Mouse (Mus musculus) left cerebral cortex, adult 8-10 months (tissue): ENCODE data around the gene Lyrm1. TPM values are rescaled to one million over a fixed set of nuclear protein-coding genes. Genes with fewer than 3 reads are reported as not detected.

ENCODE experiments used
- DNase-seq, 2 experiments: peaks; one replicate each; pipeline ENCODE4 v3.0.0; 2022; ENCODE audit warnings: low spot score in 2 of 2
- total RNA-seq, 4 experiments: library from RNA; stranded (reverse); gene quantifications; 2 replicates each; pipeline ENCODE4 v1.2.4; 2022

The Lyrm1 gene
- total RNA-seq = 10 to 100 TPM; 10.2 to 16.2 (median 15.1) TPM

GRCm38 (mm10) chr7:119895639-119896512 lies at the start of gene Lyrm1, which contains the start of gene Dcun1d3:
Lyrm1 (plus strand) TSS chr7:119895861.
Dcun1d3 (minus strand) TSS chr7:119896298.
- DNase-seq = peak; percentile 89 to 97

GRCm38 (mm10) chr7:119847396-119847795 lies 48.3 kb upstream of the Lyrm1 start:
- DNase-seq = no peak

- peak; percentile 28 to 75 for DNase-seq
Observed at GRCm38 (mm10) chr7:119849096-119849495, 46.6 kb upstream of the Lyrm1 start.

- DNase-seq = no peak
Observed at GRCm38 (mm10) chr7:119850737-119851136, 44.9 kb upstream of the Lyrm1 start.

GRCm38 (mm10) chr7:119852494-119852893 lies 43.2 kb upstream of the Lyrm1 start:
- DNase-seq = no peak

GRCm38 (mm10) chr7:119853186-119853585 lies 42.5 kb upstream of the Lyrm1 start:
- no peak for DNase-seq

GRCm38 (mm10) chr7:119854362-119854761 lies 41.3 kb upstream of the Lyrm1 start:
- DNase-seq = no peak

- no peak for DNase-seq
Observed at GRCm38 (mm10) chr7:119855031-119855430, 40.6 kb upstream of the Lyrm1 start.

GRCm38 (mm10) chr7:119859476-119859875 lies 36.2 kb upstream of the Lyrm1 start:
- DNase-seq = no peak

- no peak for DNase-seq
Observed at GRCm38 (mm10) chr7:119860116-119860515, 35.5 kb upstream of the Lyrm1 start.

GRCm38 (mm10) chr7:119860554-119860953 lies 35.1 kb upstream of the Lyrm1 start:
- DNase-seq = no peak

GRCm38 (mm10) chr7:119860971-119861334 lies 34.7 kb upstream of the Lyrm1 start:
- DNase-seq = no peak

- peak in 1 of 2 experiments; percentile 43 for DNase-seq
Observed at GRCm38 (mm10) chr7:119861335-119862091, 34.1 kb upstream of the Lyrm1 start.

GRCm38 (mm10) chr7:119862167-119862566 lies 33.5 kb upstream of the Lyrm1 start:
- no peak for DNase-seq

GRCm38 (mm10) chr7:119864500-119864899 lies 31.2 kb upstream of the Lyrm1 start:
- DNase-seq = no peak

GRCm38 (mm10) chr7:119866136-119866535 lies 29.5 kb upstream of the Lyrm1 start:
- DNase-seq = no peak

GRCm38 (mm10) chr7:119872204-119872603 lies 23.5 kb upstream of the Lyrm1 start:
- DNase-seq = no peak

GRCm38 (mm10) chr7:119873050-119873449 lies 22.6 kb upstream of the Lyrm1 start:
- no peak for DNase-seq

GRCm38 (mm10) chr7:119875776-119876440 lies 19.8 kb upstream of the Lyrm1 start:
- peak in 1 of 2 experiments; percentile 81 for DNase-seq

- no peak for DNase-seq
Observed at GRCm38 (mm10) chr7:119879171-119879570, 16.5 kb upstream of the Lyrm1 start.

- DNase-seq = no peak
Observed at GRCm38 (mm10) chr7:119880345-119880744, 15.3 kb upstream of the Lyrm1 start.

- no peak for DNase-seq
Observed at GRCm38 (mm10) chr7:119881229-119881628, 14.4 kb upstream of the Lyrm1 start.
